Mouse (Mus musculus): ENCODE measurements around the gene Tmem44. TPM values are rescaled to one million over a fixed set of nuclear protein-coding genes. Genes with fewer than 3 reads are reported as not detected.

Tmem44 gene
- polyA plus RNA-seq, 1 experiment from 2014 or later, result 20.9 TPM

GRCm38 (mm10) chr16:30549966-30550747, 485 bp downstream of the Tmem44 start:
- Histone ChIP-seq H3K36me3 (peaks cover 29% of the 10 kb centered on the region), H3K4me1 (peaks cover 40% of the 10 kb centered on the region), H3K27ac (replicated peaks) (peak overlapping the region; percentile 65), H3K27me3 (replicated peaks) (no peaks in the 10 kb centered on the region), H3K4me3 (peak overlapping the region; percentile 84), H3K4me2 (peak overlapping the region; percentile 74), H3K9me3 (peaks cover 11% of the 10 kb centered on the region), H3K9ac (peak overlapping the region; percentile 91)
- ATAC-seq (ENCODE audit: extremely low read depth, insufficient number of reproducible peaks, low FRiP score, low TSS enrichment), result peak; percentile 62; the same call in 1 of the 2 replicates
- under 1% methylated on average over 63 of the region's 63 CpGs for WGBS

- H3K4me2 ChIP-seq, result peak overlapping the region; percentile 74
- H3K4me3 ChIP-seq, result peak overlapping the region; percentile 84
- peaks cover 31% of the 10 kb centered on the region for H3K36me3 ChIP-seq
- no peak overlapping the region for H3K27ac ChIP-seq (replicated peaks)
- 72% methylated on average over 7 of the region's 7 CpGs for WGBS
- no peaks in the 10 kb centered on the region for H3K27me3 ChIP-seq (replicated peaks)
- H3K9ac ChIP-seq, result peak overlapping the region; percentile 91
- H3K4me1 ChIP-seq, result peaks cover 40% of the 10 kb centered on the region
- H3K9me3 ChIP-seq, result peaks cover 5% of the 10 kb centered on the region
- ATAC-seq (ENCODE audit: extremely low read depth, insufficient number of reproducible peaks, low FRiP score, low TSS enrichment), result no peak
Observed at GRCm38 (mm10) chr16:30549516-30549915, 1.1 kb downstream of the Tmem44 start.

DNA sequence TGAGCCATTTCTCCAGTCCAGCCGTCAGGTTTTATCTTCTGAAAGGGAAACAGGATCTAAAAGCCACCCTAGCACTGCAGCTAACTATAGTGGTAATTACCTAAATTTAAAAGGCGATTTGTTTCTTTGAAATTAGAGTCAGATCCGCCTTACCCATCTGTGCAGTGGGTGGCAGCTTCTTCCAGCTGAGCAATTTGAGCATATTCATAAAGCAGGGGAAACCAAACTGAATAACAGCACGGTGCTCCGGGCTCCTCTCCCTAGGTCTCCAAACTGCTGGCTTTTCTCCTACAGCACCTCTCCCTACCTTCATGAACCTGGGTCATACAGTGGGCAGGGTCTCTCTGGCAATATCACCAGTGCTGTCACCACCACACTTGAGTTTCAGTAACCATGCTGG, 2.4 kb downstream of the Tmem44 start:
- Histone ChIP-seq H3K36me3 (peaks cover 36% of the 10 kb centered on the region), H3K4me2 (no peak overlapping the region), H3K9me3 (no peaks in the 10 kb centered on the region), H3K27ac (replicated peaks) (no peak overlapping the region), H3K4me3 (no peak overlapping the region), H3K27me3 (replicated peaks) (no peaks in the 10 kb centered on the region), H3K4me1 (peaks cover 36% of the 10 kb centered on the region), H3K9ac (no peak overlapping the region; the same call in 1 of the 2 replicates)
- no peak for ATAC-seq (ENCODE audit: extremely low read depth, insufficient number of reproducible peaks, low FRiP score, low TSS enrichment)
- WGBS, result 75% methylated on average over 5 of the region's 5 CpGs

- no peak overlapping the region for H3K27ac ChIP-seq (replicated peaks)
- peaks cover 44% of the 10 kb centered on the region for H3K4me1 ChIP-seq
- H3K4me3 ChIP-seq, result no peak overlapping the region
- no peak overlapping the region for H3K4me2 ChIP-seq
- peaks cover 46% of the 10 kb centered on the region for H3K36me3 ChIP-seq
- no peaks in the 10 kb centered on the region for H3K9me3 ChIP-seq
- H3K27me3 ChIP-seq (replicated peaks), result no peaks in the 10 kb centered on the region
- no peak overlapping the region for H3K9ac ChIP-seq
- no peak for ATAC-seq (ENCODE audit: extremely low read depth, insufficient number of reproducible peaks, low FRiP score, low TSS enrichment)
- WGBS, result 72% methylated on average over 4 of the region's 4 CpGs
Observed at GRCm38 (mm10) chr16:30544693-30545092, 5.9 kb downstream of the Tmem44 start.

GRCm38 (mm10) chr16:30543386-30543785, 7.3 kb downstream of the Tmem44 start:
- no peak overlapping the region for H3K27ac ChIP-seq (replicated peaks)
- H3K4me1 ChIP-seq, result peaks cover 39% of the 10 kb centered on the region
- H3K4me3 ChIP-seq, result no peak overlapping the region
- peaks cover 46% of the 10 kb centered on the region for H3K36me3 ChIP-seq
- H3K9me3 ChIP-seq, result no peaks in the 10 kb centered on the region
- no peak overlapping the region for H3K4me2 ChIP-seq
- H3K9ac ChIP-seq, result 0 out of 2 replicates have a peak overlapping the region, but pooled peaks have one; percentile 33
- H3K27me3 ChIP-seq (replicated peaks), result no peaks in the 10 kb centered on the region
- ATAC-seq (ENCODE audit: extremely low read depth, insufficient number of reproducible peaks, low FRiP score, low TSS enrichment), result no peak
- 82% methylated on average over 9 of the region's 9 CpGs for WGBS

- Histone ChIP-seq H3K4me3 (no peak overlapping the region), H3K4me1 (peaks cover 38% of the 10 kb centered on the region), H3K27ac (replicated peaks) (peak overlapping the region; percentile 56; the same call in 1 of the 2 replicates), H3K36me3 (peaks cover 46% of the 10 kb centered on the region), H3K9me3 (no peaks in the 10 kb centered on the region), H3K9ac (no peak overlapping the region), H3K4me2 (no peak overlapping the region), H3K27me3 (replicated peaks) (no peaks in the 10 kb centered on the region)
- 54% methylated on average over 6 of the region's 6 CpGs for WGBS
- ATAC-seq (ENCODE audit: extremely low read depth, insufficient number of reproducible peaks, low FRiP score, low TSS enrichment), result no peak
Observed at GRCm38 (mm10) chr16:30542826-30543225, 7.8 kb downstream of the Tmem44 start.

DNA sequence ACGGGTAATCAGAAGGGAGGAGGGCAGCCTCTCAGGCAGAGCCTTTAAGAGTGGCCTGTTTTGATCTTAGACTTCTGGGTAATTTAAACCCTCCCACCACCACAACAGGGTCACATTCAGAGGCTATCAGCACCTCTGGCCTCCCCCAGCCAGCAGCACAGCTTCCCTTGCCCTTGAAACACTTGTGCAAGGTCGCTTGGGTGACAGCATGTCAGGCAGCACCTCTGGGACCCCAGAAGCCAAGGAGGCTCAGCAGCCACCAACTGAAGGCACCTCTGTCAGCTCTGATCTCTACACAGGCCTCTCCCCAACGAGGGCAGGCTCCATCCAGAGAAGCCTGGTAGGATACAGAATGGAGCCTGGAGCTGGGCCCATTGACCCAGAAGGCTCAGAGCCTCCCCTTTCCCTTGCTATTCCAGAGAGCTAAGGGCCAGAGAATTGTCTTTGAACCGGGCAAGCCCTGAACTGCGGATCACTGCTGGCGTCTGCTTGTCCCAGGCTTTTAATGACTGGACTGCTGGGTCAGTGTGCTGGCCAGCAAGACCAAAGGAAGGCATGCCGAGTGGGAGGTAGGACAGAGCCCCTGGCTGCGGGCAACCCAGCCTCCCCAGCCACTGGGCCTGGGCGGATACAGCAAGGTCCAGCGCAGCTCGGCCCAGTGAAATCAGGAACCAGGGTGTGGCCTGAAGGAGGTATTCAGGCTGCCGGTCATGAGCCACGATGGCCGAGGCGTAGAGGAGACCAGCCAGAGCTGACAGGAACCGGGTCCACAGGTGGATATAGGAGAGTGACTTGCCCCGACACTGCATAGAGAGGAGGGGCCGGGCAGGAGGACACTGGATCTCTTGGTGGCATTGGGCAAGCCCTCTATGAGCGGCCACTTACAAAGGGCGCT, 10.3 kb downstream of the Tmem44 start:
- Histone ChIP-seq H3K36me3 (peaks cover 31% of the 10 kb centered on the region), H3K4me3 (peak overlapping the region; percentile 19), H3K9ac (peak overlapping the region; percentile 74), H3K4me2 (peak overlapping the region; percentile 38), H3K27ac (replicated peaks) (peak overlapping the region; percentile 92), H3K9me3 (no peaks in the 10 kb centered on the region), H3K27me3 (replicated peaks) (no peaks in the 10 kb centered on the region), H3K4me1 (peaks cover 48% of the 10 kb centered on the region)
- 41% methylated on average over 20 of the region's 20 CpGs for WGBS
- ATAC-seq (ENCODE audit: extremely low read depth, insufficient number of reproducible peaks, low FRiP score, low TSS enrichment), result peak; percentile 51; the same call in 1 of the 2 replicates

- H3K9me3 ChIP-seq, result no peaks in the 10 kb centered on the region
- peak overlapping the region; percentile 15; the same call in 1 of the 2 replicates for H3K9ac ChIP-seq
- WGBS, result 21% methylated on average over 10 of the region's 10 CpGs
- no peaks in the 10 kb centered on the region for H3K27me3 ChIP-seq (replicated peaks)
- H3K4me2 ChIP-seq, result no peak overlapping the region
- no peak overlapping the region for H3K4me3 ChIP-seq
- peak overlapping the region; percentile 92 for H3K27ac ChIP-seq (replicated peaks)
- peaks cover 27% of the 10 kb centered on the region for H3K36me3 ChIP-seq
- no peak for ATAC-seq (ENCODE audit: extremely low read depth, insufficient number of reproducible peaks, low FRiP score, low TSS enrichment)
- peaks cover 52% of the 10 kb centered on the region for H3K4me1 ChIP-seq
Observed at GRCm38 (mm10) chr16:30539433-30539832, 11.2 kb downstream of the Tmem44 start.

DNA sequence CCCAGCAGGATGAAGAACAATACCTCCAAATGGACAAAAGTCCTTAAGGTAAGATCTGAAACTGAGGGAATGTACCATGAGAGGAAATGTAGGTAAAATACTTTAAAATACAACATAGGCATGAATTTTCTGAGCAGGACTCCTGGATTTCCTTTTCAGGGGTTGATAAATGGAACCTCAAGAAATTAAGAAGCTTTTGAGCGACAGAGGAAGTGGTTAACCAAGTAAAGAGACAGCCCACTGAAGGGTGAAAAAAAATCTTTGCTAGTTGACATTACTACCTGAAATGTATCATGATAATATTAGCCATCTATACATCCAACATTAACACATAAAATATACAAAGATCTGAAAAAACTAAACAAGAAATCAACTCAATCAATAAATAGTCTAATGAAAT, 15.6 kb downstream of the Tmem44 start:
- WGBS, result 88% methylated on average over 1 of the region's 1 CpGs
- Histone ChIP-seq H3K4me2 (no peak overlapping the region), H3K4me1 (peaks cover 40% of the 10 kb centered on the region), H3K4me3 (no peak overlapping the region), H3K36me3 (peaks cover 11% of the 10 kb centered on the region), H3K9ac (no peak overlapping the region), H3K27ac (replicated peaks) (no peak overlapping the region), H3K27me3 (replicated peaks) (no peaks in the 10 kb centered on the region), H3K9me3 (no peaks in the 10 kb centered on the region)
- no peak for ATAC-seq (ENCODE audit: extremely low read depth, insufficient number of reproducible peaks, low FRiP score, low TSS enrichment)

- H3K27ac ChIP-seq (replicated peaks), result no peak overlapping the region
- no peak overlapping the region for H3K4me2 ChIP-seq
- H3K27me3 ChIP-seq (replicated peaks), result no peaks in the 10 kb centered on the region
- no peak for ATAC-seq (ENCODE audit: extremely low read depth, insufficient number of reproducible peaks, low FRiP score, low TSS enrichment)
- peaks cover 26% of the 10 kb centered on the region for H3K36me3 ChIP-seq
- WGBS, result 53% methylated on average over 4 of the region's 4 CpGs
- peaks cover 28% of the 10 kb centered on the region for H3K4me1 ChIP-seq
- H3K9me3 ChIP-seq, result no peaks in the 10 kb centered on the region
- H3K9ac ChIP-seq, result peak overlapping the region; percentile 28; the same call in 1 of the 2 replicates
- H3K4me3 ChIP-seq, result no peak overlapping the region
Observed at GRCm38 (mm10) chr16:30533592-30533991, 17.1 kb downstream of the Tmem44 start.

GRCm38 (mm10) chr16:30532929-30533328, 17.7 kb downstream of the Tmem44 start:
- peaks cover 33% of the 10 kb centered on the region for H3K36me3 ChIP-seq
- no peaks in the 10 kb centered on the region for H3K9me3 ChIP-seq
- H3K27ac ChIP-seq (replicated peaks), result no peak overlapping the region
- H3K27me3 ChIP-seq (replicated peaks), result no peaks in the 10 kb centered on the region
- no peak overlapping the region for H3K4me3 ChIP-seq
- H3K4me1 ChIP-seq, result peaks cover 28% of the 10 kb centered on the region
- no peak overlapping the region for H3K4me2 ChIP-seq
- 54% methylated on average over 1 of the region's 1 CpGs for WGBS
- ATAC-seq (ENCODE audit: extremely low read depth, insufficient number of reproducible peaks, low FRiP score, low TSS enrichment), result no peak
- H3K9ac ChIP-seq, result no peak overlapping the region
